ENCODE assay signal across 10 mouse cellular contexts in the genomic region with DNA sequence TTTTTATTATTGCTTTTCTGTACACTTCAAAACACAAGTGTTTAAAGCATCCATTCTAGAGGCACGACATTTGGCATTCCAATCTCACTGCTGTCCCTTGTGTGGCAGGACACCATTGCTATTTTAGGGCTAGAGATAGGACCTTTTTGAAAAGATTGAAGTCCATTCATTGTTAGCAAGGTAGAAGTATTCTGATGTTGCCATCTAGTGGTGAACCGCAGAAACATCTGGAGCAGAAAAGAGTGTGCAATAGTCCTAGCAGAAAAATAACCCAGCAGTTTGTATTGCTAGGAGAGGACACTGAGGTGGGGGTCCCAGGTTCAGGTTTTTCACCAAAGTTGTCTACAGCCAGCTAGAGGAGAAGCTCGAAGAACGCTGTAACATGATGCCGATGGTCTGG. TPM values are rescaled to one million over a fixed set of nuclear protein-coding genes. Genes with fewer than 3 reads are reported as not detected.
DNase-seq lines count a peak whose midpoint lies in the region; ATAC-seq and TF ChIP-seq lines count a peak whose summit lies in the region.
"Had no signal": no experiment of that assay in that cellular context is flagged by ENCODE, and none has a peak within 500 bp of the region (broad histone marks: within the 10 kb centered on the region; RNA-seq: fewer than 3 reads in every experiment).

No protein-coding gene starts in this region.

- no peaks in the 10 kb centered on the region for H3K9me3 ChIP-seq in liver, embryonic 14.5 days (ENCODE audit: control insufficient read depth, low read length)
- no peaks in the 10 kb centered on the region for H3K9me3 ChIP-seq in liver, embryonic 11.5 days (ENCODE audit: control insufficient read depth, low read length)
- no peaks in the 10 kb centered on the region for H3K9me3 ChIP-seq in limb, embryonic 14.5 days (ENCODE audit: control insufficient read depth, low read length)

- no peak for TF ChIP-seq POLR2A in limb, embryonic 14.5 days (IDR thresholded peaks at IDR 0.05; ENCODE audit: borderline replicate concordance, extremely low read depth, insufficient read depth, insufficient read length)

- no peak overlapping the region for H3K9ac ChIP-seq in liver, embryonic 14.5 days (replicated peaks)
- H3K9ac ChIP-seq in liver, embryonic 11.5 days (ENCODE audit: low read depth, low read length), result no peak overlapping the region
- no peak overlapping the region for H3K9ac ChIP-seq in limb, embryonic 14.5 days (ENCODE audit: low read depth, low read length, severe bottlenecking)

- H3K27ac ChIP-seq in liver, embryonic 14.5 days, result no peak overlapping the region
- no peak overlapping the region for H3K27ac ChIP-seq in liver, embryonic 11.5 days (ENCODE audit: low read depth, low read length)
- no peak overlapping the region for H3K27ac ChIP-seq in limb, embryonic 14.5 days (replicated peaks; ENCODE audit: low read depth, low read length)

- no peaks in the 10 kb centered on the region for H3K36me3 ChIP-seq in liver, embryonic 14.5 days (replicated peaks; ENCODE audit: control insufficient read depth, insufficient read depth, low read depth)
- no peaks in the 10 kb centered on the region for H3K36me3 ChIP-seq in liver, embryonic 11.5 days (ENCODE audit: control insufficient read depth, insufficient read depth, low read length)
- peaks cover 20% of the 10 kb centered on the region for H3K36me3 ChIP-seq in limb, embryonic 14.5 days (ENCODE audit: control insufficient read depth, insufficient read depth, low read length)

- no peaks in the 10 kb centered on the region for H3K4me1 ChIP-seq in liver, embryonic 14.5 days (replicated peaks; ENCODE audit: control insufficient read depth in 2 of 2, insufficient read depth in 2 of 2, low read length in 1 of 2)
- H3K4me1 ChIP-seq in liver, embryonic 11.5 days (replicated peaks; ENCODE audit: control insufficient read depth, insufficient read depth, low read length), result peaks cover 15% of the 10 kb centered on the region
- H3K4me1 ChIP-seq in limb, embryonic 14.5 days (ENCODE audit: control insufficient read depth, insufficient read depth, low read length), result peaks cover 44% of the 10 kb centered on the region

- no peak overlapping the region for H3K4me2 ChIP-seq in liver, embryonic 14.5 days (ENCODE audit: low read depth)
- H3K4me2 ChIP-seq in liver, embryonic 11.5 days, result no peak overlapping the region
- H3K4me2 ChIP-seq in limb, embryonic 14.5 days (replicated peaks; ENCODE audit: low read depth, low read length, severe bottlenecking), result no peak overlapping the region

- peaks cover 41% of the 10 kb centered on the region for H3K27me3 ChIP-seq in liver, embryonic 14.5 days (ENCODE audit: control insufficient read depth, insufficient read depth, low read length)
- H3K27me3 ChIP-seq in liver, embryonic 11.5 days (replicated peaks; ENCODE audit: control insufficient read depth, insufficient read depth, low read length), result peaks cover 64% of the 10 kb centered on the region
- H3K27me3 ChIP-seq in limb, embryonic 14.5 days (ENCODE audit: control insufficient read depth, insufficient read depth, low read length), result no peaks in the 10 kb centered on the region
- H3K27me3 ChIP-seq: Patski had no signal

- no peak for TF ChIP-seq EP300 in liver, embryonic 14.5 days (IDR thresholded peaks at IDR 0.05; ENCODE audit: low read depth)

- WGBS in liver, embryonic 14.5 days (ENCODE audit: insufficient replicate concordance), result 5% methylated on average over 5 of the region's 5 CpGs
- WGBS in liver, embryonic 11.5 days, result 7% methylated on average over 5 of the region's 5 CpGs
- WGBS in limb, embryonic 14.5 days, result 3% methylated on average over 5 of the region's 5 CpGs

- DNase-seq in cerebellum, postnatal 10 days, result peak; percentile 52 to 63
- DNase-seq in cerebellum, postnatal 36 days, result no peak
- DNase-seq in liver, embryonic 14.5 days (ENCODE audit: low read depth in 3 of 3, low spot score in 3 of 3), result peak in 2 of 3 experiments; percentile 17 to 31
- no peak for DNase-seq in liver, embryonic 11.5 days (ENCODE audit: low spot score)
- DNase-seq in R1 (ENCODE audit: low read depth, low spot score), result peak; percentile 62
- DNase-seq in limb, embryonic 14.5 days (ENCODE audit: low spot score), result peak; percentile 90
- DNase-seq in urinary bladder, postnatal 4 days (ENCODE audit: low spot score in 2 of 2), result no peak
- no peak for DNase-seq in spleen, adult 18-20 months

- peak; percentile 69 for TF ChIP-seq CTCF in liver, embryonic 14.5 days (IDR thresholded peaks at IDR 0.05; ENCODE audit: low read depth)

- H3K4me3 ChIP-seq in liver, embryonic 14.5 days (ENCODE audit: insufficient read depth in 1 of 2, low read depth in 2 of 2, low read length in 2 of 2), result no peak overlapping the region
- H3K4me3 ChIP-seq in liver, embryonic 11.5 days (ENCODE audit: low read depth, low read length), result no peak overlapping the region
- no peak overlapping the region for H3K4me3 ChIP-seq in limb, embryonic 14.5 days (replicated peaks; ENCODE audit: low read length)
- H3K4me3 ChIP-seq: megakaryocyte, embryonic 14.5 days had no signal

- ATAC-seq in liver, embryonic 14.5 days (ENCODE audit: insufficient read depth), result no peak
- ATAC-seq in liver, embryonic 11.5 days (replicated peaks; ENCODE audit: low FRiP score), result no peak
- no peak for ATAC-seq in limb, embryonic 14.5 days (ENCODE audit: low FRiP score, low read depth)

RNA-seq across cellular contexts. Expression of gene Scarf2, which starts 15.0 kb away (rescaled TPM):
- polyA plus RNA-seq in liver, embryonic 14.5 days (2012; rRNA removed), result 3.4 and 4.3 TPM in 2 replicates
- polyA plus RNA-seq in liver, embryonic 14.5 days (2014; fragmentation: Nextera tagmentation; extraction: Ambion mirVana), result 0.51 and 1.0 TPM in 2 replicates
- polyA plus RNA-seq in liver, embryonic 11.5 days (2014; fragmentation: Nextera tagmentation; extraction: Ambion mirVana), result 5.8 and 6.9 TPM in 2 replicates
- 232 and 360 TPM in 2 replicates for polyA plus RNA-seq in limb, embryonic 14.5 days (2012; rRNA removed)
- 51.3 and 64.9 TPM in 2 replicates for polyA plus RNA-seq in limb, embryonic 14.5 days (2014; fragmentation: Nextera tagmentation; extraction: Ambion mirVana)

RNA-seq across cellular contexts. Expression of gene B830017H08Rik, which starts 20.8 kb away (rescaled TPM):
- polyA plus RNA-seq in liver, embryonic 14.5 days (2012; rRNA removed), result not detected in 2 replicates
- polyA plus RNA-seq in liver, embryonic 14.5 days (2014; fragmentation: Nextera tagmentation; extraction: Ambion mirVana), result not detected in 2 replicates
- polyA plus RNA-seq in liver, embryonic 11.5 days (2014; fragmentation: Nextera tagmentation; extraction: Ambion mirVana), result not detected in 2 replicates
- polyA plus RNA-seq in limb, embryonic 14.5 days (2012; rRNA removed), result 0.49 and 0.58 TPM in 2 replicates
- polyA plus RNA-seq in limb, embryonic 14.5 days (2014; fragmentation: Nextera tagmentation; extraction: Ambion mirVana), result 0.17 and 0.69 TPM in 2 replicates

RNA-seq across cellular contexts. Expression of gene Car15, which starts 26.0 kb away (rescaled TPM):
- polyA plus RNA-seq in liver, embryonic 14.5 days (2012; rRNA removed), result 1.3 and 1.6 TPM in 2 replicates
- not detected in 2 replicates for polyA plus RNA-seq in liver, embryonic 14.5 days (2014; fragmentation: Nextera tagmentation; extraction: Ambion mirVana)
- polyA plus RNA-seq in liver, embryonic 11.5 days (2014; fragmentation: Nextera tagmentation; extraction: Ambion mirVana), result 1.1 and 1.9 TPM in 2 replicates
- 8.6 and 11.5 TPM in 2 replicates for polyA plus RNA-seq in limb, embryonic 14.5 days (2012; rRNA removed)
- polyA plus RNA-seq in limb, embryonic 14.5 days (2014; fragmentation: Nextera tagmentation; extraction: Ambion mirVana), result 3.2 and 3.4 TPM in 2 replicates

RNA-seq across cellular contexts. Expression of gene Klhl22, which starts 52.7 kb away (rescaled TPM):
- polyA plus RNA-seq in liver, embryonic 14.5 days (2012; rRNA removed), result 13.1 and 14.0 TPM in 2 replicates
- polyA plus RNA-seq in liver, embryonic 14.5 days (2014; fragmentation: Nextera tagmentation; extraction: Ambion mirVana), result 10.8 and 11.6 TPM in 2 replicates
- polyA plus RNA-seq in liver, embryonic 11.5 days (2014; fragmentation: Nextera tagmentation; extraction: Ambion mirVana), result 47.5 and 49.3 TPM in 2 replicates
- polyA plus RNA-seq in limb, embryonic 14.5 days (2012; rRNA removed), result 124 and 176 TPM in 2 replicates
- polyA plus RNA-seq in limb, embryonic 14.5 days (2014; fragmentation: Nextera tagmentation; extraction: Ambion mirVana), result 87.2 and 101 TPM in 2 replicates

Comparison
In these comparisons a context has a peak if more than half of its experiments do, and no peak if none do; other contexts are left out.
1. DNase-seq: peak in cerebellum, postnatal 10 days (2 of 2), liver, embryonic 14.5 days (2 of 3), R1 (single experiment) and limb, embryonic 14.5 days (single experiment); none in cerebellum, postnatal 36 days (0 of 2), liver, embryonic 11.5 days (single experiment), urinary bladder, postnatal 4 days (0 of 2) and spleen, adult 18-20 months (0 of 2).